Mouse (Mus musculus) kidney, adult 2 months (tissue): ENCODE data around the gene Ubac2. TPM values are rescaled to one million over a fixed set of nuclear protein-coding genes. Genes with fewer than 3 reads are reported as not detected.

Experiments used
- DNase-seq: peaks from one replicate; pipeline ENCODE4 v3.0.0; 2021
- H3K27ac ChIP-seq: fragments of 200-500 bp; 2 replicates; pipeline ENCODE4 v1.5.1; 2012; ENCODE audit warnings: low read depth, low read length, control low read depth, inconsistent platforms; ENCODE audit not compliant: insufficient read depth
- H3K27me3 ChIP-seq: fragments of 200-500 bp; replicated peaks from 2 replicates; pipeline ENCODE4 v1.6.1; 2012; ENCODE audit warnings: mild to moderate bottlenecking, moderate library complexity, low read length, inconsistent platforms; ENCODE audit not compliant: control insufficient read depth, insufficient read depth
- H3K36me3 ChIP-seq: fragments of 200-500 bp; 2 replicates; pipeline ENCODE4 v1.6.1; 2012; ENCODE audit warnings: mild to moderate bottlenecking, moderate library complexity, low read length, inconsistent platforms; ENCODE audit not compliant: control insufficient read depth, insufficient read depth
- H3K4me1 ChIP-seq: fragments of 200-500 bp; 2 replicates; pipeline ENCODE4 v1.6.1; 2011; ENCODE audit warnings: low read length; ENCODE audit not compliant: control insufficient read depth, insufficient read depth
- H3K4me3 ChIP-seq: fragments of 200-500 bp; 2 replicates; pipeline ENCODE4 v1.5.1; 2011; ENCODE audit warnings: mild to moderate bottlenecking, low read depth, low read length, control low read depth; ENCODE audit not compliant: insufficient read depth
- CTCF ChIP-seq: fragments of 200-500 bp; conservative IDR thresholded peaks from 2 replicates; pipeline ENCODE4 v1.5.1; 2011; ENCODE audit warnings: low read depth, mild to moderate bottlenecking, control low read depth, low read length, moderate library complexity, mixed read lengths; ENCODE audit not compliant: insufficient read depth, insufficient read length
- POLR2A ChIP-seq: fragments of 200-500 bp; IDR thresholded peaks from one replicate; pipeline ENCODE4 v1.6.1; 2011; ENCODE audit warnings: low read depth, low read length, control low read depth
- WGBS: fragments of 180-500 bp; shearing (Covaris S2); methylation state at CpG from one replicate; pipeline ENCODE4 v1.1.7; 2018; 5-methylcytosine and 5-hydroxymethylcytosine counted together
- polyA plus RNA-seq: library from polyadenylated mRNA; depleted of rRNA; stranded (reverse); fragments of >200 nt; gene quantifications from 2 replicates; pipeline ENCODE4 v1.2.3, GENCODE M21; 2012

Ubac2 gene
- polyA plus RNA-seq, 1 experiment = 69.3 TPM

DNA sequence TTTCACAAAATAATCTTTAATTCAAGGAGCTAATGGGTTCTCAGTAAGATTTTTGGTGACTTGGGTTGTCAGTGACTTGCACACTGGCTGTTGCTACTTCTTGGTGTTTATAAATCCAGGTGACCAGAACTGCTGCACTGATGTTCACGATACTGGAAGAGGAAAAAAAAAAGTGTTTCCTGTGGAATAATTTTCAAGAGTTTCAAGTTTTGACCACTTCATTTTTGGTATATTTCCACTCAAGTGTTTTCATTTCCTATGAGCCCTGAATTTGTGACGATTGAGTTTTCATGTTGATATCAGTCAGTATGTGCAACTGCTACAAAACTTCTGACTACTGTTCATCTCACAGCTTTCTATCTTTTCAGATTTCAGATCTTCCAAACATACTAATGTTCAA, 1.6 kb upstream of the Ubac2 start:
- Histone ChIP-seq H3K27me3 (no peaks in the 10 kb centered on the region), H3K4me3 (no peak overlapping the region), H3K4me1 (peaks cover 8% of the 10 kb centered on the region; the same call in 1 of the 2 replicates), H3K27ac (no peak overlapping the region), H3K36me3 (no peaks in the 10 kb centered on the region)
- TF ChIP-seq CTCF = no peak
- WGBS = 71% methylated on average over 2 of the region's 2 CpGs
- no peak for DNase-seq

DNA sequence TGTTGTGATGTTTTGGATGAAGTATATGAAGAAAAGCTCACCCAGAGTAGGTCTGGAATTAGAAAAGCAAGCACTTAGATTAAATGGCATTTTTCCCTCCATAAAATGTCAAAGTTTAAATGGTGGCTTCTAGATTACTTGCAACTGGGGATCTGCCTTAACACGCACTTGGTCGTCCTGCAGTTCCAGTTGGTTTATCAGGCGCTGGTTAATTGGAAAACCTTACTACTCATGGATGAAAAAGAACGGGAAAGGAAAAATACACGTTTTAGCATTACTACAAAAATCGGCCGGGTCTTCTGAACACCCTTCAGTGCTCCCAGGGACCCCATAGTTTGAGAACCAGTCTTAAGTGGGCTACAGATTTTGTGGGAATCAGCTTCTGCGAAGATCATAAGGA, 780 bp upstream of the Ubac2 start:
- no peaks in the 10 kb centered on the region for H3K27me3 ChIP-seq
- 30% methylated on average over 8 of the region's 8 CpGs for WGBS
- no peak for DNase-seq
- H3K4me1 ChIP-seq = peaks cover 8% of the 10 kb centered on the region; the same call in 1 of the 2 replicates
- no peak for TF ChIP-seq CTCF
- TF ChIP-seq POLR2A = no peak
- H3K36me3 ChIP-seq = no peaks in the 10 kb centered on the region
- peak overlapping the region; percentile 37; the same call in 1 of the 2 replicates for H3K27ac ChIP-seq
- H3K4me3 ChIP-seq = peak overlapping the region; percentile 61

DNA sequence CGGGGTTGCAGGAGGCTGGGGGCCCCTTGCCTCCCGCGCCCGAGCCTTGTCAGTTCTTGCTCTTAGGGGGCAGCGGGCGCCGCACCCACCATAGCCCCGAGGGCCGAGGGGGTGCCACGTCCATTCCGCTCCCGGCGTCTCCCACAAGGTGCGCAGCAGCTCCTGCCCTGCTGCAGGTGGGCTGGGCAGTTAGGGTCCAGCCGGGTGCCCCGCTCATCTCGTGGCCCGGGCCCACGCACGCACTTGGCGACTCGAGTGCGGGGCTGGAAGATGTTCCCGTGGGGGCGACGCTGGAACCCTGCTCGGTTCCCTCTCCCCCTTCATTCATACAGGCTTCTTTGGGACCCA, 413 bp downstream of the Ubac2 start:
- no peaks in the 10 kb centered on the region for H3K36me3 ChIP-seq
- peak overlapping the region; percentile 95 for H3K4me3 ChIP-seq
- TF ChIP-seq CTCF (no peak), POLR2A (no peak)
- H3K27me3 ChIP-seq = no peaks in the 10 kb centered on the region
- under 1% methylated on average over 27 of the region's 27 CpGs for WGBS
- peak overlapping the region; percentile 82 for H3K27ac ChIP-seq
- DNase-seq = no peak
- H3K4me1 ChIP-seq = peaks cover 8% of the 10 kb centered on the region; the same call in 1 of the 2 replicates

DNA sequence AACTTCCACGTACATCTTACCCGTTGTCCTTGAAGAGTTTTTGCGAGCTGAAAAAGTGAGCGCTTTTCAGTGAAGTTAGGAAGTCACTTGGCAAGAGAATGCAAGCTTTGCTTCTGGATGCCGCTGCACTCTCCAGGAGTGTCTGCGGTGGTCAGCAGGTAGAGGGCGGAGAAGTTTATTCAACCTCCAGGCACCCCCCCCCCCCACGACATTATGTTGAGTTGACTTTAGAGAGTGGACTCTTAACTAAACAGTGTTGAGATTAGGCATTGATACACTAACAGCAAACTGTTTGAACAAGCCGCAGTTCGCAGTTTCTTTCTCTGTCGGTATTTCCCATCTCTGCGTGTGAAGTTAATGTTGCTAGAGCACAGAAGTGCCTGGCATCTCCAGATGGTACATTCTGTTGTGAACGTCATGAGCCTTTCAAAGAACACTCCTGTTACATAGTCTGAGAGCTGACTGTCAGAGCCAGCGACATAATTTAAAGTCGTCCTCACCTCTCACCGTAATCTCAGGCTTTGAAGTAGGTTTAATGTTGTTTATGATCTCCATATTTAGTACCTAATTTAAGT, 933 bp downstream of the Ubac2 start:
- no peak for DNase-seq
- no peak for TF ChIP-seq CTCF
- no peak for TF ChIP-seq POLR2A
- WGBS = 10% methylated on average over 16 of the region's 16 CpGs
- Histone ChIP-seq H3K27ac (no peak overlapping the region), H3K27me3 (no peaks in the 10 kb centered on the region), H3K4me1 (peaks cover 8% of the 10 kb centered on the region; the same call in 1 of the 2 replicates), H3K36me3 (no peaks in the 10 kb centered on the region), H3K4me3 (peak overlapping the region; percentile 95)

DNA sequence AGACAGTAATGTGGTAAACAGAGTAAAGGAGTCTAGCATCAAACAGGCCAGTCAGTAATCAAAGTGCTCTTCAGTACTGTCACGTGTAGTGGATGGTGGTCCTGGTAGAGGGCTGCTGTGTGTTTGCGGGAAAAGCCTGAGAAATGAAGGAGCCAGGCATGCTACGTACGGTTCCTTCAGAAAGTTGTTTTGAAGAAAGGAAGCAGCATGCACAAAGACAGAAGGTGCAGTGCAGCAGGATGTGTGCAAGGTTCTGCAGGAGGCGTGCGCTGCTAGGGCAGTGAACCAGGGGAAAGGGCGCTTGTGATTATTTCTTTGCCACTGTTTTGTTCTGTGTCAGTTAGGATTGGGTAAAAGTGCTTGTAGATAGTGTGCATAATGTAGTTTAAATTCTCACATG, 2.8 kb downstream of the Ubac2 start:
- H3K4me1 ChIP-seq = peaks cover 8% of the 10 kb centered on the region; the same call in 1 of the 2 replicates
- H3K27ac ChIP-seq = no peak overlapping the region
- no peak for DNase-seq
- TF ChIP-seq CTCF (no peak), POLR2A (no peak)
- no peaks in the 10 kb centered on the region for H3K36me3 ChIP-seq
- 73% methylated on average over 7 of the region's 7 CpGs for WGBS
- no peaks in the 10 kb centered on the region for H3K27me3 ChIP-seq
- no peak overlapping the region for H3K4me3 ChIP-seq

DNA sequence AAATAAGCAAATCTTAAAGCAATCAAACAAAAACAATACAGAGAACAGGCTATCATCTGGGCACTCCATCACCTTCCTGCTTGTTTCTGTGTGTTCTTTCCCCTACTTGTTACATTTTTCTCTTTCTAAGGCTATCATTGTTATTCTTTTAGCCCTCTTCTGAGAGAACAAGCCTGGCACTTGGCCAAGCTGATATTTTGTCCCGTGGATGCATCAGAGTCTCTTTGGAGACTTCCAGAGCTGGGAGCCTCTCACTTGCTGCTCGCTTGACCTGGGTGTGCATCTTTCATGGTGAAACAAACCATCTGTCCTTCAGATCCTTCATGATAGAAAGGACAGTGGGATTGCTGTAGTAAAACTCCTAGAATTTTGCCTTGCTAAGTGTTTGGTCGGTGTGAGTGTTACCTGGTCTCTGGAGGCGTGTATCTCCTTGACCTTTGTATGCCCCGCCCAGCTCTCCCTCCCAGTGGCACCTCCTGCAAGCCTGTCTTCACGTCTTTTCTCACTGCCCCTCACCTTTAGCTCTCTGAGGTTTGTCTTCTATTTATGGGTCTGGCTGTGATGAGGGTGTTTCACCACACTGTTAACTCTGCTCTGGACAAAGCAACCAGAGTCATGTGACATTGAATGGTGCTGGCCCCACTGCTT, 5.9 kb downstream of the Ubac2 start:
- 45% methylated on average over 6 of the region's 6 CpGs for WGBS
- Histone ChIP-seq H3K27ac (no peak overlapping the region), H3K4me3 (no peak overlapping the region), H3K4me1 (peaks cover 8% of the 10 kb centered on the region; the same call in 1 of the 2 replicates), H3K27me3 (no peaks in the 10 kb centered on the region), H3K36me3 (no peaks in the 10 kb centered on the region)
- peak; percentile 59 for DNase-seq
- no peak for TF ChIP-seq POLR2A
- TF ChIP-seq CTCF = no peak

DNA sequence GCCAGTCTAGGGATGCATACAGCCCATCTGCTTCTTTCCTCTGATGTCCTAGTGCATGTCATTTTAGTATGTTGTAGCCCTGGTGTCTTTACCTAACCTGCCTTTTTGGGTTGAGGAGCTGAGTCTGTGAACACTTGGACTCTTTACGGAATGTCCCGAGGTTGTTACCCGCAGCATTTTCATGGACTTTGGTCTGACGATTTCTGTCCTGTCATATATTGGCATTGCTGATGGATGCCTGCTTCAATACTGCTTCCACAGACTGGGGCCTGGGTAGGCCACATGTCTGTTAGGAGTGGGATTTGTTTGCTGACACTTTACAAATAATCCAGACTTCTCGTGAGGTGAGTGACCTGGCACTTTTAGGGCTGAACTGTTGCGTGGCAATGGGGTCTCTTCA, 15.3 kb downstream of the Ubac2 start:
- peaks cover 32% of the 10 kb centered on the region for H3K4me1 ChIP-seq
- peak; percentile 48 for DNase-seq
- 62% methylated on average over 6 of the region's 6 CpGs for WGBS
- no peaks in the 10 kb centered on the region for H3K27me3 ChIP-seq
- H3K4me3 ChIP-seq = no peak overlapping the region
- H3K36me3 ChIP-seq = no peaks in the 10 kb centered on the region
- 0 out of 2 replicates have a peak overlapping the region, but pooled peaks have one; percentile 25 for H3K27ac ChIP-seq
- no peak for TF ChIP-seq CTCF
- TF ChIP-seq POLR2A = no peak
